Mouse (Mus musculus) liver, adult 2 months (tissue): Measurements from ENCODE around the gene Arhgap40. TPM values are rescaled to one million over a fixed set of nuclear protein-coding genes. Genes with fewer than 3 reads are reported as not detected.

ENCODE experiments used
- DNase-seq: peaks from one replicate; pipeline ENCODE4 v3.0.0-alpha.2; 2011; ENCODE audit warnings: low read depth, low spot score; ENCODE audit errors: extremely low read depth
- H3K27ac ChIP-seq: fragments of 200-500 bp; replicated peaks from 2 replicates; pipeline ENCODE4 v1.5.1; 2012; ENCODE audit warnings: low read depth, mild to moderate bottlenecking, control low read depth, inconsistent platforms, low read length; ENCODE audit not compliant: insufficient read depth
- H3K27me3 ChIP-seq: fragments of 200-500 bp; 2 replicates; pipeline ENCODE4 v1.6.1; 2012; ENCODE audit warnings: mild to moderate bottlenecking, moderate library complexity, low read length, inconsistent platforms; ENCODE audit not compliant: control insufficient read depth, insufficient read depth
- H3K36me3 ChIP-seq: fragments of 200-500 bp; 2 replicates; pipeline ENCODE4 v1.6.1; 2012; ENCODE audit warnings: low read length, inconsistent platforms; ENCODE audit not compliant: control insufficient read depth, insufficient read depth
- H3K4me1 ChIP-seq: fragments of 200-500 bp; 2 replicates; pipeline ENCODE4 v1.6.1; 2011; ENCODE audit warnings: low read length; ENCODE audit not compliant: control insufficient read depth, insufficient read depth
- H3K4me3 ChIP-seq: fragments of 200-500 bp; 2 replicates; pipeline ENCODE4 v1.5.1; 2011; ENCODE audit warnings: low read depth, mild to moderate bottlenecking, control low read depth, low read length, moderate library complexity; ENCODE audit not compliant: insufficient read depth
- H3K79me2 ChIP-seq: fragments of 200-500 bp; 2 replicates; pipeline ENCODE4 v1.6.1; 2012; ENCODE audit warnings: inconsistent platforms, mild to moderate bottlenecking, low read length, moderate library complexity; ENCODE audit not compliant: control insufficient read depth, insufficient read depth
- H3K9ac ChIP-seq: fragments of 200-500 bp; 2 replicates; pipeline ENCODE4 v1.6.1; 2012; ENCODE audit warnings: low read depth, mild to moderate bottlenecking, control low read depth, inconsistent platforms, low read length
- CTCF ChIP-seq: fragments of 200-500 bp; IDR thresholded peaks from 2 replicates; pipeline ENCODE4 v1.5.1; 2011; ENCODE audit warnings: low read depth, low read length, control low read depth
- POLR2A ChIP-seq: fragments of 200-500 bp; IDR thresholded peaks from 2 replicates; pipeline ENCODE4 v1.6.1; 2011; ENCODE audit warnings: low read length, control low read depth; ENCODE audit not compliant: insufficient read depth; ENCODE audit errors: extremely low read depth
- WGBS: fragments of 180-500 bp; shearing (Covaris S2); methylation state at CpG from one replicate; pipeline ENCODE4 v1.1.7; 2018; 5-methylcytosine and 5-hydroxymethylcytosine counted together
- polyA plus RNA-seq: library from polyadenylated mRNA; depleted of rRNA; stranded (reverse); fragments of >200 nt; gene quantifications from 2 replicates; pipeline ENCODE4 v1.2.3, GENCODE M21; 2012
- total RNA-seq: library from RNA; depleted of rRNA; stranded (reverse); fragments of >200 nt; gene quantifications from 2 replicates; pipeline ENCODE4 v1.2.3, GENCODE M21; 2014

Arhgap40 gene
- total and polyA plus RNA-seq, 2 experiments: not detected

- no peak for TF ChIP-seq POLR2A
- no peak for TF ChIP-seq CTCF
Measured at GRCm38 (mm10) chr2:158561371-158562144, 49.0 kb downstream of the Arhgap40 start.

GRCm38 (mm10) chr2:158570421-158571081, 58.0 kb downstream of the Arhgap40 start:
- H3K4me3 ChIP-seq: no peak overlapping the region
- no peaks in the 10 kb centered on the region; the same call in 1 of the 2 replicates for H3K27me3 ChIP-seq
- H3K36me3 ChIP-seq: no peaks in the 10 kb centered on the region
- no peak overlapping the region for H3K9ac ChIP-seq
- H3K27ac ChIP-seq: no peak overlapping the region
- no peaks in the 10 kb centered on the region for H3K79me2 ChIP-seq
- no peak for TF ChIP-seq CTCF
- TF ChIP-seq POLR2A: no peak
- 31% methylated on average over 13 of the region's 13 CpGs for WGBS
- no peaks in the 10 kb centered on the region for H3K4me1 ChIP-seq
- DNase-seq: peak; percentile 12

More at GRCm38 (mm10) chr2:158561371-158562144, 49.0 kb downstream of the Arhgap40 start:
- no peaks in the 10 kb centered on the region for H3K79me2 ChIP-seq
- 39% methylated on average over 3 of the region's 3 CpGs for WGBS
- no peak for DNase-seq
- H3K9ac ChIP-seq: no peak overlapping the region
- H3K27ac ChIP-seq: no peak overlapping the region
- no peaks in the 10 kb centered on the region for H3K4me1 ChIP-seq
- H3K4me3 ChIP-seq: no peak overlapping the region
- H3K27me3 ChIP-seq: no peaks in the 10 kb centered on the region
- no peaks in the 10 kb centered on the region for H3K36me3 ChIP-seq

GRCm38 (mm10) chr2:158579979-158580378, 67.4 kb downstream of the Arhgap40 start:
- 71% methylated on average over 4 of the region's 4 CpGs for WGBS
- no peak for DNase-seq
- Histone ChIP-seq H3K4me1 (no peaks in the 10 kb centered on the region), H3K4me3 (no peak overlapping the region), H3K9ac (no peak overlapping the region), H3K36me3 (no peaks in the 10 kb centered on the region), H3K27ac (no peak overlapping the region), H3K79me2 (no peaks in the 10 kb centered on the region), H3K27me3 (no peaks in the 10 kb centered on the region)
- TF ChIP-seq CTCF (no peak), POLR2A (no peak)

- no peak for TF ChIP-seq POLR2A
- TF ChIP-seq CTCF: no peak
- H3K36me3 ChIP-seq: no peaks in the 10 kb centered on the region
- no peak overlapping the region for H3K4me3 ChIP-seq
- H3K27me3 ChIP-seq: peaks cover 3% of the 10 kb centered on the region; the same call in 1 of the 2 replicates
- no peak for DNase-seq
- H3K9ac ChIP-seq: no peak overlapping the region
- H3K27ac ChIP-seq: no peak overlapping the region
- 7% methylated on average over 12 of the region's 12 CpGs for WGBS
- H3K79me2 ChIP-seq: no peaks in the 10 kb centered on the region
- no peaks in the 10 kb centered on the region for H3K4me1 ChIP-seq
Measured at GRCm38 (mm10) chr2:158584621-158585358, 72.2 kb downstream of the Arhgap40 start.

- H3K4me3 ChIP-seq: no peak overlapping the region
- 35% methylated on average over 8 of the region's 8 CpGs for WGBS
Measured at GRCm38 (mm10) chr2:158588524-158589271, 76.1 kb downstream of the Arhgap40 start.

More at GRCm38 (mm10) chr2:158588524-158589271, 76.1 kb downstream of the Arhgap40 start:
- no peak overlapping the region for H3K9ac ChIP-seq
- H3K4me1 ChIP-seq: no peaks in the 10 kb centered on the region
- TF ChIP-seq POLR2A (no peak), CTCF (no peak)
- H3K79me2 ChIP-seq: no peaks in the 10 kb centered on the region
- no peaks in the 10 kb centered on the region for H3K36me3 ChIP-seq
- H3K27ac ChIP-seq: no peak overlapping the region
- peaks cover 3% of the 10 kb centered on the region; the same call in 1 of the 2 replicates for H3K27me3 ChIP-seq
- DNase-seq: no peak
